Mouse (Mus musculus): Measurements from ENCODE around the gene Iffo1.
"Not testable (repeated sequence)": the region's sequence is repeated elsewhere in the genome, so short reads cannot be mapped to it uniquely, and the experiment has no call there.

DNA sequence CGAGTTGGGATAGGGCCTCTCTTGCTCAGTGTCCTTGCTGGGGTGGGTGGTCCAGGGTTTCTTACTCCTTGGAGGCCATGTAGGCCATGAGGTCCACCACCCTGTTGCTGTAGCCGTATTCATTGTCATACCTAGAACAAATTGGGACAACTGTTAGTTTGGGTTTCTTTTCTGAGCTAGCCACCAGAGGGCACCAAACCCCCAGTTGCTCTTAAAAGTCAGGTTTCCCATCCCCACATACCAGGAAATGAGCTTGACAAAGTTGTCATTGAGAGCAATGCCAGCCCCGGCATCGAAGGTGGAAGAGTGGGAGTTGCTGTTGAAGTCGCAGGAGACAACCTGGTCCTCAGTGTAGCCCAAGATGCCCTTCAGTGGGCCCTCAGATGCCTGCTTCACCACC, 16.9 kb downstream of the Iffo1 start:
- peak; percentile 61; the same call in 1 of the 2 replicates for TF ChIP-seq CTCF (IDR thresholded peaks at IDR 0.05; ENCODE audit: borderline replicate concordance, extremely low read depth, insufficient read depth, insufficient read length)
- TF ChIP-seq POLR2A (IDR thresholded peaks at IDR 0.05; ENCODE audit: borderline replicate concordance, extremely low read depth, insufficient read depth, insufficient read length, poor library complexity, severe bottlenecking): not testable (repeated sequence)

Data from brain, embryonic 14.5 days (tissue).